Mouse (Mus musculus) liver, adult 2 months (tissue): ENCODE measurements around the gene Reep3.

Experiments used
- CTCF ChIP-seq: fragments of 200-500 bp; IDR thresholded peaks from 2 replicates; pipeline ENCODE4 v1.5.1; 2011; ENCODE audit warnings: low read depth, low read length, control low read depth
- POLR2A ChIP-seq: fragments of 200-500 bp; IDR thresholded peaks from 2 replicates; pipeline ENCODE4 v1.6.1; 2011; ENCODE audit warnings: low read length, control low read depth; ENCODE audit not compliant: insufficient read depth; ENCODE audit errors: extremely low read depth

DNA sequence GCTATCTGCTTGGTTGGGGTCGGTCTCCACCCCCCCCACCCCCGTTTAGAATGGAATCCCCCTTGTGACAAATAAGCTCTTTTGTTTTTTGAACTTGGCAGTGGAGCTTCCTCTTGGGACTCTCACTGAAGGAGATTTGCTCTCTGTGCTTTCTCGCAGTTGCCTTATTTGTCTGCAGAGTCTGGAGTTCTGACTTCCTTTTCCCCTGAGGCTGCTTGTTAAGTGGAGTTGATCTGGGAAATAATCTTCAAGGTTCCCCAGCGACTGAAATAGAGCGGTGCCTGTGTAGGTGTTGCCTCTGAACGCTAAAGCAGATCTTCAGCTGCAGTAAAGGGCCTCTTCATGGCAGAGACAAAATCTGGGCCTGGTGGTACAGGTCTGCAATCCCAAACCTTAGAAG, 18.4 kb upstream of the Reep3 start:
- TF ChIP-seq CTCF (no peak), POLR2A (no peak)
